Mouse (Mus musculus) neural tube, embryonic 11.5 days (tissue): Measurements from ENCODE around the gene Iqce. TPM values are rescaled to one million over a fixed set of nuclear protein-coding genes. Genes with fewer than 3 reads are reported as not detected.

Source experiments
- ATAC-seq: fragments of 200-750 bp; cut with Nextera tagmentation; 2 replicates; pipeline ENCODE4 v1.8.0; 2017; ENCODE audit warnings: moderate number of reproducible peaks, mild to moderate bottlenecking, moderate TSS enrichment, moderate library complexity; ENCODE audit not compliant: insufficient read depth, low FRiP score, low TSS enrichment
- DNase-seq: peaks from one replicate; pipeline ENCODE4 v3.0.0-alpha.2; 2015; ENCODE audit warnings: low spot score
- H3K27ac ChIP-seq: fragments of 300-500 bp; sonication (generic); 2 replicates; pipeline ENCODE4 v1.5.1; 2014; ENCODE audit warnings: low read depth, mild to moderate bottlenecking, low read length
- H3K27me3 ChIP-seq: fragments of 300-500 bp; sonication (generic); 2 replicates; pipeline ENCODE4 v1.6.1; 2014; ENCODE audit warnings: mild to moderate bottlenecking, low read length, mixed read lengths; ENCODE audit not compliant: control insufficient read depth, insufficient read depth
- H3K36me3 ChIP-seq: fragments of 300-500 bp; sonication (generic); 2 replicates; pipeline ENCODE4 v1.6.1; 2014; ENCODE audit warnings: mild to moderate bottlenecking, low read length, moderate library complexity, mixed read lengths; ENCODE audit not compliant: control insufficient read depth, insufficient read depth
- H3K4me1 ChIP-seq: fragments of 300-500 bp; sonication (generic); 2 replicates; pipeline ENCODE4 v1.6.1; 2014; ENCODE audit warnings: low read length, mixed read lengths; ENCODE audit not compliant: control insufficient read depth, insufficient read depth
- H3K4me2 ChIP-seq: fragments of 300-500 bp; sonication (generic); 2 replicates; pipeline ENCODE4 v1.6.1; 2014; ENCODE audit warnings: low read depth, mild to moderate bottlenecking, moderate library complexity
- H3K4me3 ChIP-seq: fragments of 300-500 bp; sonication (generic); 2 replicates; pipeline ENCODE4 v1.5.1; 2014; ENCODE audit warnings: low read depth, low read length
- H3K9ac ChIP-seq: fragments of 300-500 bp; sonication (generic); 2 replicates; pipeline ENCODE4 v1.6.1; 2014; ENCODE audit warnings: mild to moderate bottlenecking, low read length
- H3K9me3 ChIP-seq: fragments of 300-500 bp; sonication (generic); 2 replicates; pipeline ENCODE4 v1.6.1; 2016; ENCODE audit warnings: low read length; ENCODE audit not compliant: control insufficient read depth
- WGBS: fragments of 180-500 bp; shearing (Covaris S2); extraction: QIAGEN DNeasy Blood & Tissue Kit; methylation state at CpG from one replicate; pipeline ENCODE4 v1.1.7; 2014; 5-methylcytosine and 5-hydroxymethylcytosine counted together
- polyA plus RNA-seq: library from polyadenylated mRNA; unstranded; fragments of >200 nt; fragmentation: Nextera tagmentation; extraction: Ambion mirVana; gene quantifications from 2 replicates; pipeline ENCODE4 v1.2.1, GENCODE M21; 2014

Gene Iqce
- polyA plus RNA-seq, 1 experiment from 2014 or later = 18.3 TPM

- Histone ChIP-seq H3K4me2 (peak overlapping the region; percentile 83), H3K4me1 (peaks cover 28% of the 10 kb centered on the region), H3K27ac (0 out of 2 replicates have a peak overlapping the region, but pooled peaks have one; percentile 81), H3K4me3 (peak overlapping the region; percentile 96), H3K9me3 (no peaks in the 10 kb centered on the region), H3K36me3 (peaks cover 8% of the 10 kb centered on the region), H3K9ac (peak overlapping the region; percentile 99), H3K27me3 (no peaks in the 10 kb centered on the region)
- 4% methylated on average over 13 of the region's 13 CpGs for WGBS
- ATAC-seq (peak; percentile 17), DNase-seq (peak; percentile 64)
These were observed 54.2 kb downstream of the Iqce start for GRCm38 (mm10) chr5:140647821-140648518.

GRCm38 (mm10) chr5:140647031-140647760 is 55.0 kb downstream of the Iqce start:
- Histone ChIP-seq H3K4me2 (peak overlapping the region; percentile 83), H3K4me3 (peak overlapping the region; percentile 96), H3K4me1 (peaks cover 35% of the 10 kb centered on the region), H3K9me3 (no peaks in the 10 kb centered on the region), H3K27me3 (no peaks in the 10 kb centered on the region), H3K27ac (no peak overlapping the region), H3K36me3 (peaks cover 8% of the 10 kb centered on the region), H3K9ac (peak overlapping the region; percentile 99)
- DNase-seq (no peak), ATAC-seq (no peak)
- 55% methylated on average over 13 of the region's 13 CpGs for whole genome bisulfite sequencing

- H3K9ac ChIP-seq = peak overlapping the region; percentile 99
- H3K27me3 ChIP-seq = no peaks in the 10 kb centered on the region
- peaks cover 41% of the 10 kb centered on the region for H3K4me1 ChIP-seq
- no peaks in the 10 kb centered on the region for H3K9me3 ChIP-seq
- DNase-seq = no peak
- no peak overlapping the region for H3K27ac ChIP-seq
- WGBS = 90% methylated on average over 6 of the region's 6 CpGs
- ATAC-seq = no peak
- peak overlapping the region; percentile 83 for H3K4me2 ChIP-seq
- H3K36me3 ChIP-seq = peaks cover 8% of the 10 kb centered on the region
- peak overlapping the region; percentile 96 for H3K4me3 ChIP-seq
These were observed 56.0 kb downstream of the Iqce start for GRCm38 (mm10) chr5:140646171-140646570.

- Histone ChIP-seq H3K4me1 (peaks cover 41% of the 10 kb centered on the region), H3K4me3 (no peak overlapping the region), H3K4me2 (no peak overlapping the region), H3K27me3 (no peaks in the 10 kb centered on the region), H3K27ac (no peak overlapping the region), H3K9ac (no peak overlapping the region), H3K36me3 (peaks cover 8% of the 10 kb centered on the region), H3K9me3 (no peaks in the 10 kb centered on the region)
- WGBS = 96% methylated on average over 4 of the region's 4 CpGs
- no peak for DNase-seq
- ATAC-seq = no peak
These were observed 56.7 kb downstream of the Iqce start for GRCm38 (mm10) chr5:140645454-140645853.

GRCm38 (mm10) chr5:140644702-140645201 is 57.4 kb downstream of the Iqce start:
- DNase-seq (no peak), ATAC-seq (no peak)
- peaks cover 11% of the 10 kb centered on the region for H3K36me3 ChIP-seq
- WGBS = 92% methylated on average over 15 of the region's 15 CpGs
- no peak overlapping the region for H3K27ac ChIP-seq
- no peaks in the 10 kb centered on the region for H3K27me3 ChIP-seq
- no peak overlapping the region for H3K9ac ChIP-seq
- no peak overlapping the region for H3K4me3 ChIP-seq
- H3K4me2 ChIP-seq = no peak overlapping the region
- H3K9me3 ChIP-seq = no peaks in the 10 kb centered on the region
- H3K4me1 ChIP-seq = peaks cover 38% of the 10 kb centered on the region

GRCm38 (mm10) chr5:140644263-140644662 is 57.9 kb downstream of the Iqce start:
- Histone ChIP-seq H3K4me3 (no peak overlapping the region), H3K36me3 (peaks cover 11% of the 10 kb centered on the region), H3K27me3 (no peaks in the 10 kb centered on the region), H3K9me3 (no peaks in the 10 kb centered on the region), H3K4me2 (no peak overlapping the region), H3K9ac (no peak overlapping the region), H3K4me1 (peaks cover 35% of the 10 kb centered on the region), H3K27ac (no peak overlapping the region)
- no peak for DNase-seq
- ATAC-seq = no peak
- WGBS = 92% methylated on average over 6 of the region's 6 CpGs

- Histone ChIP-seq H3K36me3 (peaks cover 21% of the 10 kb centered on the region), H3K4me3 (no peak overlapping the region), H3K4me2 (no peak overlapping the region), H3K27ac (no peak overlapping the region), H3K9me3 (no peaks in the 10 kb centered on the region), H3K27me3 (no peaks in the 10 kb centered on the region), H3K9ac (no peak overlapping the region), H3K4me1 (peaks cover 36% of the 10 kb centered on the region)
- DNase-seq (no peak), ATAC-seq (no peak)
- WGBS = 76% methylated on average over 3 of the region's 3 CpGs
These were observed 60.1 kb downstream of the Iqce start for GRCm38 (mm10) chr5:140642076-140642475.

- H3K4me3 ChIP-seq = no peak overlapping the region
- ATAC-seq = no peak
- H3K9ac ChIP-seq = no peak overlapping the region
- peaks cover 24% of the 10 kb centered on the region for H3K36me3 ChIP-seq
- no peaks in the 10 kb centered on the region for H3K27me3 ChIP-seq
- H3K27ac ChIP-seq = no peak overlapping the region
- H3K9me3 ChIP-seq = no peaks in the 10 kb centered on the region
- H3K4me1 ChIP-seq = peaks cover 30% of the 10 kb centered on the region
- no peak overlapping the region for H3K4me2 ChIP-seq
- 69% methylated on average over 10 of the region's 10 CpGs for WGBS
- DNase-seq = peak; percentile 40
These were observed 60.8 kb downstream of the Iqce start for GRCm38 (mm10) chr5:140641254-140641928.
